Mouse (Mus musculus) adipocyte (in vitro differentiated cells): ENCODE measurements around the gene Frmd4a.
A peak's percentile ranks its signal among the peaks of the same experiment; 100 is the strongest.
"Not testable (repeated sequence)": the region's sequence is repeated elsewhere in the genome, so short reads cannot be mapped to it uniquely, and the experiment has no call there.

ENCODE experiments used
- DNase-seq: peaks from one replicate; pipeline ENCODE4 v3.0.0-alpha.2; 2016; ENCODE audit warnings: low spot score

The Frmd4a gene

GRCm38 (mm10) chr2:4338290-4338689 lies 320.8 kb downstream of the Frmd4a start:
- not testable (repeated sequence) for DNase-seq

- no peak for DNase-seq
These were observed 321.6 kb downstream of the Frmd4a start for GRCm38 (mm10) chr2:4339128-4339527.

GRCm38 (mm10) chr2:4339530-4340218 lies 322.2 kb downstream of the Frmd4a start:
- no peak for DNase-seq

- no peak for DNase-seq
These were observed 322.9 kb downstream of the Frmd4a start for GRCm38 (mm10) chr2:4340378-4340777.

GRCm38 (mm10) chr2:4341141-4341540 lies 323.6 kb downstream of the Frmd4a start:
- DNase-seq: no peak

GRCm38 (mm10) chr2:4342005-4342404 lies 324.5 kb downstream of the Frmd4a start:
- no peak for DNase-seq

GRCm38 (mm10) chr2:4344411-4344810 lies 326.9 kb downstream of the Frmd4a start:
- DNase-seq: no peak

GRCm38 (mm10) chr2:4346232-4346631 lies 328.7 kb downstream of the Frmd4a start:
- no peak for DNase-seq

GRCm38 (mm10) chr2:4346953-4347352 lies 329.4 kb downstream of the Frmd4a start:
- DNase-seq: no peak

GRCm38 (mm10) chr2:4347782-4348181 lies 330.3 kb downstream of the Frmd4a start:
- DNase-seq: no peak

- no peak for DNase-seq
These were observed 331.0 kb downstream of the Frmd4a start for GRCm38 (mm10) chr2:4348509-4348908.

- no peak for DNase-seq
These were observed 339.4 kb downstream of the Frmd4a start for GRCm38 (mm10) chr2:4356812-4357384.

GRCm38 (mm10) chr2:4361981-4362834 lies 344.7 kb downstream of the Frmd4a start:
- peak; percentile 59 for DNase-seq

- no peak for DNase-seq
These were observed 347.4 kb downstream of the Frmd4a start for GRCm38 (mm10) chr2:4364908-4365307.

GRCm38 (mm10) chr2:4368544-4368943 lies 351.0 kb downstream of the Frmd4a start:
- no peak for DNase-seq

- DNase-seq: no peak
These were observed 353.0 kb downstream of the Frmd4a start for GRCm38 (mm10) chr2:4370499-4370898.

GRCm38 (mm10) chr2:4371341-4371740 lies 353.8 kb downstream of the Frmd4a start:
- DNase-seq: no peak

GRCm38 (mm10) chr2:4378844-4379243 lies 361.3 kb downstream of the Frmd4a start:
- no peak for DNase-seq

- no peak for DNase-seq
These were observed 362.9 kb downstream of the Frmd4a start for GRCm38 (mm10) chr2:4380435-4380834.

GRCm38 (mm10) chr2:4380926-4381325 lies 363.4 kb downstream of the Frmd4a start:
- no peak for DNase-seq

- no peak for DNase-seq
These were observed 369.0 kb downstream of the Frmd4a start for GRCm38 (mm10) chr2:4386468-4386867.

- no peak for DNase-seq
These were observed 371.8 kb downstream of the Frmd4a start for GRCm38 (mm10) chr2:4389330-4389729.

- DNase-seq: no peak
These were observed 373.6 kb downstream of the Frmd4a start for GRCm38 (mm10) chr2:4391091-4391490.
